ENCODE assay signal across 9 mouse cellular contexts in genomic region chr11:73136587-73136986, GRCm38 (mm10). TPM values are rescaled to one million over a fixed set of nuclear protein-coding genes. Genes with fewer than 3 reads are reported as not detected.
DNase-seq lines count a peak whose midpoint lies in the region; ATAC-seq and TF ChIP-seq lines count a peak whose summit lies in the region.
"Had no signal": no experiment of that assay in that cellular context is flagged by ENCODE, and none has a peak within 500 bp of the region (broad histone marks: within the 10 kb centered on the region; RNA-seq: fewer than 3 reads in every experiment).

No protein-coding gene starts in this region.

- intact Hi-C loops in left cerebral cortex, adult 2 months (cut with DNase I), result no loop called here

- H3K4me3 ChIP-seq in heart, postnatal 0 days (ENCODE audit: low read depth, low read length), result peak overlapping the region; percentile 83
- H3K4me3 ChIP-seq in G1E (ENCODE audit: low read depth, low read length), result peak overlapping the region; percentile 98
- peak overlapping the region; percentile 86 for H3K4me3 ChIP-seq in hindbrain, embryonic 10.5 days
- peak overlapping the region; percentile 84 for H3K4me3 ChIP-seq in midbrain, embryonic 11.5 days (ENCODE audit: low read depth, low read length)
- H3K4me3 ChIP-seq in left cerebral cortex, adult 2 months, result no peak overlapping the region

- WGBS in heart, postnatal 0 days, result 59% methylated on average over 6 of the region's 6 CpGs
- 95% methylated on average over 6 of the region's 6 CpGs for whole genome bisulfite sequencing in hindbrain, embryonic 10.5 days
- 91% methylated on average over 6 of the region's 6 CpGs for WGBS in midbrain, embryonic 11.5 days

- H3K9ac ChIP-seq in heart, postnatal 0 days (replicated peaks; ENCODE audit: low read depth, low read length), result peak overlapping the region; percentile 62
- H3K9ac ChIP-seq in midbrain, embryonic 11.5 days (ENCODE audit: low read length), result peak overlapping the region; percentile 85; the same call in 1 of the 2 replicates

- no peak for TF ChIP-seq CTCF in heart, postnatal 0 days (IDR thresholded peaks at IDR 0.05; ENCODE audit: low read depth)
- TF ChIP-seq CTCF in G1E (IDR thresholded peaks at IDR 0.05; ENCODE audit: low read depth, low read length), result no peak
- TF ChIP-seq CTCF in left cerebral cortex, adult 2 months (IDR thresholded peaks at IDR 0.05), result no peak

- no peak for ATAC-seq in heart, postnatal 0 days (ENCODE audit: insufficient read depth, low read depth)
- ATAC-seq in G1E (ENCODE audit: extremely low read depth, insufficient number of reproducible peaks, low FRiP score, poor library complexity, severe bottlenecking), result no peak
- no peak for ATAC-seq in midbrain, embryonic 11.5 days (ENCODE audit: low FRiP score)
- ATAC-seq in granulocyte monocyte progenitor cell, adult 5-6 weeks (replicated peaks; ENCODE audit: poor library complexity, severe bottlenecking), result no peak

- no peaks in the 10 kb centered on the region for H3K9me3 ChIP-seq in heart, postnatal 0 days (replicated peaks; ENCODE audit: control insufficient read depth, low read length)
- H3K9me3 ChIP-seq in G1E (replicated peaks), result no peaks in the 10 kb centered on the region
- peaks cover 25% of the 10 kb centered on the region for H3K9me3 ChIP-seq in hindbrain, embryonic 10.5 days
- no peaks in the 10 kb centered on the region for H3K9me3 ChIP-seq in midbrain, embryonic 11.5 days (ENCODE audit: control insufficient read depth, low read length)

- H3K4me1 ChIP-seq in heart, postnatal 0 days (ENCODE audit: control insufficient read depth, insufficient read depth), result peaks cover 31% of the 10 kb centered on the region
- H3K4me1 ChIP-seq in G1E (ENCODE audit: insufficient read depth, low read depth, low read length), result peaks cover 51% of the 10 kb centered on the region
- H3K4me1 ChIP-seq in hindbrain, embryonic 10.5 days (replicated peaks), result peaks cover 44% of the 10 kb centered on the region
- peaks cover 12% of the 10 kb centered on the region for H3K4me1 ChIP-seq in midbrain, embryonic 11.5 days (ENCODE audit: control insufficient read depth, insufficient read depth, low read length)

- peaks cover 13% of the 10 kb centered on the region; the same call in 1 of the 2 replicates for H3K36me3 ChIP-seq in heart, postnatal 0 days (replicated peaks; ENCODE audit: control insufficient read depth, insufficient read depth, low read length)
- peaks cover 41% of the 10 kb centered on the region for H3K36me3 ChIP-seq in G1E (replicated peaks)
- H3K36me3 ChIP-seq in hindbrain, embryonic 10.5 days, result peaks cover 49% of the 10 kb centered on the region
- H3K36me3 ChIP-seq in midbrain, embryonic 11.5 days (ENCODE audit: control insufficient read depth, insufficient read depth, low read length), result peaks cover 14% of the 10 kb centered on the region

- H3K4me2 ChIP-seq in heart, postnatal 0 days (ENCODE audit: low read depth, low read length), result peak overlapping the region; percentile 90
- H3K4me2 ChIP-seq in midbrain, embryonic 11.5 days, result peak overlapping the region; percentile 59

- H3K27me3 ChIP-seq in heart, postnatal 0 days (ENCODE audit: control insufficient read depth, insufficient read depth, low read length), result no peaks in the 10 kb centered on the region
- no peaks in the 10 kb centered on the region; the same call in 1 of the 2 replicates for H3K27me3 ChIP-seq in G1E (ENCODE audit: insufficient read depth, low read length)
- H3K27me3 ChIP-seq in hindbrain, embryonic 10.5 days (ENCODE audit: insufficient read depth, poor library complexity, severe bottlenecking), result no peaks in the 10 kb centered on the region
- H3K27me3 ChIP-seq in midbrain, embryonic 11.5 days (ENCODE audit: control insufficient read depth, insufficient read depth, low read length), result no peaks in the 10 kb centered on the region

- DNase-seq in heart, postnatal 0 days (ENCODE audit: low spot score), result no peak
- DNase-seq in heart, adult 11 months, result no peak
- DNase-seq in G1E (ENCODE audit: low spot score), result no peak
- DNase-seq in hindbrain, embryonic 10.5 days (ENCODE audit: low spot score), result no peak
- no peak for DNase-seq in midbrain, embryonic 11.5 days (ENCODE audit: low spot score, missing footprints)
- no peak for DNase-seq in cerebellum, postnatal 25 days
- no peak for DNase-seq in left cerebral cortex, adult 2 months (ENCODE audit: extremely low spot score in 1 of 2, low spot score in 2 of 2)
- DNase-seq: retina, postnatal 1 day had no signal

- no peak overlapping the region for H3K27ac ChIP-seq in heart, postnatal 0 days (ENCODE audit: low read depth)
- H3K27ac ChIP-seq in hindbrain, embryonic 10.5 days, result no peak overlapping the region
- H3K27ac ChIP-seq in midbrain, embryonic 11.5 days (ENCODE audit: low read depth, low read length), result no peak overlapping the region
- no peak overlapping the region for H3K27ac ChIP-seq in left cerebral cortex, adult 2 months

- TF ChIP-seq EP300 in heart, postnatal 0 days (IDR thresholded peaks at IDR 0.05; ENCODE audit: low read depth), result no peak

RNA-seq across cellular contexts. Expression of gene Haspin, which starts 1.5 kb away (rescaled TPM):
- total RNA-seq in heart, postnatal 0 days (2014; rRNA removed; ENCODE audit: low replicate concordance), result 2.4 and 6.0 TPM in 2 replicates
- polyA plus RNA-seq in heart, postnatal 0 days (2015; fragmentation: Nextera tagmentation; extraction: Ambion mirVana), result 3.0 and 4.0 TPM in 2 replicates
- total RNA-seq in G1E (2014; fragmentation: Nextera tagmentation), result 16.7 and 18.4 TPM in 2 replicates
- total RNA-seq in G1E (2017), result 16.9 and 17.5 TPM in 2 replicates
- 19.5 and 23.1 TPM in 2 replicates for polyA plus RNA-seq in G1E (2012)
- polyA plus RNA-seq in hindbrain, embryonic 10.5 days (2016; fragmentation: Nextera tagmentation; extraction: Ambion mirVana), result 19.8 and 24.2 TPM in 2 replicates
- polyA plus RNA-seq in midbrain, embryonic 11.5 days (2014; fragmentation: Nextera tagmentation; extraction: Ambion mirVana), result 16.7 and 18.9 TPM in 2 replicates
- total RNA-seq in granulocyte monocyte progenitor cell, adult 5-6 weeks (2014; fragmentation: Nextera tagmentation), result 15.6 and 18.7 TPM in 2 replicates
- 20.5 and 23.0 TPM in 2 replicates for total RNA-seq in granulocyte monocyte progenitor cell, adult 5-6 weeks (2017)
- under 1 TPM in 1 of 2 experiments, not detected in 1; 0.19 TPM for total RNA-seq in left cerebral cortex, adult 2 months (2021)

RNA-seq across cellular contexts. Expression of gene P2rx5, which starts 23.6 kb away (rescaled TPM):
- 2.0 and 4.3 TPM in 2 replicates for total RNA-seq in heart, postnatal 0 days (2014; rRNA removed; ENCODE audit: low replicate concordance)
- polyA plus RNA-seq in heart, postnatal 0 days (2015; fragmentation: Nextera tagmentation; extraction: Ambion mirVana), result 1.6 and 1.7 TPM in 2 replicates
- total RNA-seq in G1E (2014; fragmentation: Nextera tagmentation) (not detected in 2 replicates), G1E (2017) (0.05 TPM in 1 of 2 replicates, not detected in the other)
- not detected in 2 replicates for polyA plus RNA-seq in G1E (2012)
- polyA plus RNA-seq in hindbrain, embryonic 10.5 days (2016; fragmentation: Nextera tagmentation; extraction: Ambion mirVana), result 0.10 and 0.32 TPM in 2 replicates
- 0.08 and 0.23 TPM in 2 replicates for polyA plus RNA-seq in midbrain, embryonic 11.5 days (2014; fragmentation: Nextera tagmentation; extraction: Ambion mirVana)
- not detected in 2 replicates for total RNA-seq in granulocyte monocyte progenitor cell, adult 5-6 weeks (2014; fragmentation: Nextera tagmentation)
- total RNA-seq in granulocyte monocyte progenitor cell, adult 5-6 weeks (2017), result not detected in 2 replicates
- total RNA-seq in left cerebral cortex, adult 2 months (2021), result 1 to 10 TPM in 1 of 2 experiments, under 1 TPM in 1; 0.70 to 1.1 TPM

RNA-seq across cellular contexts. Expression of gene Emc6, which starts 40.2 kb away (rescaled TPM):
- total RNA-seq in heart, postnatal 0 days (2014; rRNA removed; ENCODE audit: low replicate concordance), result 122 and 178 TPM in 2 replicates
- polyA plus RNA-seq in heart, postnatal 0 days (2015; fragmentation: Nextera tagmentation; extraction: Ambion mirVana), result 123 and 132 TPM in 2 replicates
- total RNA-seq in G1E (2014; fragmentation: Nextera tagmentation), result 54.7 and 66.2 TPM in 2 replicates
- 43.7 and 52.7 TPM in 2 replicates for total RNA-seq in G1E (2017)
- 178 and 243 TPM in 2 replicates for polyA plus RNA-seq in G1E (2012)
- polyA plus RNA-seq in hindbrain, embryonic 10.5 days (2016; fragmentation: Nextera tagmentation; extraction: Ambion mirVana), result 132 and 134 TPM in 2 replicates
- polyA plus RNA-seq in midbrain, embryonic 11.5 days (2014; fragmentation: Nextera tagmentation; extraction: Ambion mirVana), result 125 TPM in 2 replicates
- 71.0 and 77.9 TPM in 2 replicates for total RNA-seq in granulocyte monocyte progenitor cell, adult 5-6 weeks (2014; fragmentation: Nextera tagmentation)
- total RNA-seq in granulocyte monocyte progenitor cell, adult 5-6 weeks (2017), result 50.7 and 76.5 TPM in 2 replicates
- 10 to 100 TPM; 54.6 to 55.2 TPM for total RNA-seq in left cerebral cortex, adult 2 months (2021)

RNA-seq across cellular contexts. Expression of gene Tax1bp3, which starts 40.3 kb away (rescaled TPM):
- 103 and 144 TPM in 2 replicates for total RNA-seq in heart, postnatal 0 days (2014; rRNA removed; ENCODE audit: low replicate concordance)
- 217 and 224 TPM in 2 replicates for polyA plus RNA-seq in heart, postnatal 0 days (2015; fragmentation: Nextera tagmentation; extraction: Ambion mirVana)
- total RNA-seq in G1E (2014; fragmentation: Nextera tagmentation) (7.4 and 9.2 TPM in 2 replicates), G1E (2017) (17.8 and 21.1 TPM in 2 replicates)
- 4.1 and 9.0 TPM in 2 replicates for polyA plus RNA-seq in G1E (2012)
- 207 and 237 TPM in 2 replicates for polyA plus RNA-seq in hindbrain, embryonic 10.5 days (2016; fragmentation: Nextera tagmentation; extraction: Ambion mirVana)
- polyA plus RNA-seq in midbrain, embryonic 11.5 days (2014; fragmentation: Nextera tagmentation; extraction: Ambion mirVana), result 183 and 189 TPM in 2 replicates
- 10.4 and 19.9 TPM in 2 replicates for total RNA-seq in granulocyte monocyte progenitor cell, adult 5-6 weeks (2014; fragmentation: Nextera tagmentation)
- total RNA-seq in granulocyte monocyte progenitor cell, adult 5-6 weeks (2017), result 6.3 and 11.7 TPM in 2 replicates
- 1 to 10 TPM; 9.4 to 9.6 TPM for total RNA-seq in left cerebral cortex, adult 2 months (2021)

RNA-seq across cellular contexts. Expression of gene Itgae, which starts 46.2 kb away (rescaled TPM):
- 0.58 TPM in 1 of 2 replicates, not detected in the other for total RNA-seq in heart, postnatal 0 days (2014; rRNA removed; ENCODE audit: low replicate concordance)
- 0.04 and 0.12 TPM in 2 replicates for polyA plus RNA-seq in heart, postnatal 0 days (2015; fragmentation: Nextera tagmentation; extraction: Ambion mirVana)
- total RNA-seq in G1E (2014; fragmentation: Nextera tagmentation) (0.19 and 0.23 TPM in 2 replicates), G1E (2017) (0.05 and 0.06 TPM in 2 replicates)
- polyA plus RNA-seq in G1E (2012), result 0.03 and 0.04 TPM in 2 replicates
- polyA plus RNA-seq in hindbrain, embryonic 10.5 days (2016; fragmentation: Nextera tagmentation; extraction: Ambion mirVana), result 0.35 and 0.47 TPM in 2 replicates
- 0.21 and 0.27 TPM in 2 replicates for polyA plus RNA-seq in midbrain, embryonic 11.5 days (2014; fragmentation: Nextera tagmentation; extraction: Ambion mirVana)
- 0.68 TPM in 1 of 2 replicates, not detected in the other for total RNA-seq in granulocyte monocyte progenitor cell, adult 5-6 weeks (2014; fragmentation: Nextera tagmentation)
- total RNA-seq in granulocyte monocyte progenitor cell, adult 5-6 weeks (2017), result 0.77 TPM in 1 of 2 replicates, not detected in the other
- not detected for total RNA-seq in left cerebral cortex, adult 2 months (2021)
